Mouse (Mus musculus): Measurements from ENCODE around the gene Gstt4.
"Not testable (repeated sequence)": the region's sequence is repeated elsewhere in the genome, so short reads cannot be mapped to it uniquely, and the experiment has no call there.

Gene Gstt4

GRCm38 (mm10) chr10:75789841-75790240 is 32.5 kb downstream of the Gstt4 start:
- no peak for DNase-seq (ENCODE audit: low spot score in 2 of 2)

- no peak for DNase-seq (ENCODE audit: low spot score in 2 of 2)
Observed at GRCm38 (mm10) chr10:75789081-75789735, 33.1 kb downstream of the Gstt4 start.

GRCm38 (mm10) chr10:75788277-75788676 is 34.1 kb downstream of the Gstt4 start:
- no peak for DNase-seq (ENCODE audit: low spot score in 2 of 2)

- DNase-seq (ENCODE audit: low spot score in 2 of 2): no peak
Observed at GRCm38 (mm10) chr10:75785442-75785841, 36.9 kb downstream of the Gstt4 start.

- peak in 1 of 2 experiments; percentile 38 for DNase-seq (ENCODE audit: low spot score in 2 of 2)
Observed at GRCm38 (mm10) chr10:75780769-75781578, 41.4 kb downstream of the Gstt4 start, which contains the start of the genes Gm20441 and Gstt3. TSS of gene Gm20441 (minus strand) at chr10:75780954. TSS of gene Gstt3 (minus strand) at chr10:75781414.

- DNase-seq (ENCODE audit: low spot score in 2 of 2): no peak
Observed at GRCm38 (mm10) chr10:75779206-75780174, 42.9 kb downstream of the Gstt4 start.

- no peak for DNase-seq (ENCODE audit: low spot score in 2 of 2)
Observed at GRCm38 (mm10) chr10:75777885-75778284, 44.5 kb downstream of the Gstt4 start.

- no peak for DNase-seq (ENCODE audit: low spot score in 2 of 2)
Observed at GRCm38 (mm10) chr10:75776562-75776961, 45.8 kb downstream of the Gstt4 start.

GRCm38 (mm10) chr10:75774587-75774986 is 47.8 kb downstream of the Gstt4 start:
- no peak for DNase-seq (ENCODE audit: low spot score in 2 of 2)

- no peak for DNase-seq (ENCODE audit: low spot score in 2 of 2)
Observed at GRCm38 (mm10) chr10:75774102-75774501, 48.2 kb downstream of the Gstt4 start.

GRCm38 (mm10) chr10:75772795-75773664 is 49.3 kb downstream of the Gstt4 start, which contains the start of gene Ddt:
TSS of gene Ddt (minus strand) at chr10:75773414.
- peak; percentile 91 to 94 for DNase-seq (ENCODE audit: low spot score in 2 of 2)

- not testable (repeated sequence) for DNase-seq (ENCODE audit: low spot score in 2 of 2)
Observed at GRCm38 (mm10) chr10:75767756-75768155, 54.6 kb downstream of the Gstt4 start.

- no peak for DNase-seq (ENCODE audit: low spot score in 2 of 2)
Observed at GRCm38 (mm10) chr10:75766856-75767255, 55.5 kb downstream of the Gstt4 start.
